Mouse (Mus musculus) E14TG2a.4 (cell line): ENCODE data around the gene Whrn.

Experiments used
- CTCF ChIP-seq: conservative IDR thresholded peaks from 2 replicates; pipeline ENCODE4 v1.5.1; 2014; ENCODE audit warnings: low read length
- NANOG ChIP-seq: IDR thresholded peaks from 2 replicates; pipeline ENCODE4 v1.6.1; 2014; ENCODE audit warnings: borderline replicate concordance, low read length, mixed read lengths
- POU5F1 ChIP-seq: IDR thresholded peaks from 2 replicates; pipeline ENCODE4 v1.6.1; 2014; ENCODE audit warnings: low read length, borderline replicate concordance

DNA sequence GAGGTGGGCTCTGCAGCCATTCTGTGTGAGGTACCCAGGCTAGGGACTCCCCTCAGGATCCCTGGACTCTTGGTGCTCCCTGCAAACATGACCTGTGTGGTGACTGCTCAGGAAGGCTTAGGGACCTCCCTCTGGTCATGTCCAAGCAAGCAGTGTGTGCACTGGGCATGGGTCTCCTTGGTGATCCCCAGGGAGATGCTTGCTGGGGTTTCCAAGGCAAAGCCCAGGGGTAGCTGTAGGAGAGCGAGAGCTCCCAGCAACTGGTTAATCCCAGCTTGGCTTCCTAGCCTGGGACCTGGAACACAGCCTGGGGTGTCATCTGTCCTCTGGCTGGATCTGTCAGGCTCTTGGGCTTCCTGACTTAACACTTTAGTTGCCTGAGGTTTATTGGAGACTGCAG is 120.4 kb downstream of the Whrn start:
- TF ChIP-seq CTCF (no peak), POU5F1 (no peak), NANOG (no peak)
